Mouse (Mus musculus) neural tube, embryonic 11.5 days (tissue): ENCODE results near the gene Hyal1. TPM values are rescaled to one million over a fixed set of nuclear protein-coding genes. Genes with fewer than 3 reads are reported as not detected.

ENCODE experiments used
- ATAC-seq: fragments of 200-750 bp; cut with Nextera tagmentation; 2 replicates; pipeline ENCODE4 v1.8.0; 2017; ENCODE audit warnings: moderate number of reproducible peaks, mild to moderate bottlenecking, moderate TSS enrichment, moderate library complexity; ENCODE audit not compliant: insufficient read depth, low FRiP score, low TSS enrichment
- DNase-seq: peaks from one replicate; pipeline ENCODE4 v3.0.0-alpha.2; 2015; ENCODE audit warnings: low spot score
- H3K27ac ChIP-seq: fragments of 300-500 bp; sonication (generic); 2 replicates; pipeline ENCODE4 v1.5.1; 2014; ENCODE audit warnings: low read depth, mild to moderate bottlenecking, low read length
- H3K27me3 ChIP-seq: fragments of 300-500 bp; sonication (generic); 2 replicates; pipeline ENCODE4 v1.6.1; 2014; ENCODE audit warnings: mild to moderate bottlenecking, low read length, mixed read lengths; ENCODE audit not compliant: control insufficient read depth, insufficient read depth
- H3K36me3 ChIP-seq: fragments of 300-500 bp; sonication (generic); 2 replicates; pipeline ENCODE4 v1.6.1; 2014; ENCODE audit warnings: mild to moderate bottlenecking, low read length, moderate library complexity, mixed read lengths; ENCODE audit not compliant: control insufficient read depth, insufficient read depth
- H3K4me1 ChIP-seq: fragments of 300-500 bp; sonication (generic); 2 replicates; pipeline ENCODE4 v1.6.1; 2014; ENCODE audit warnings: low read length, mixed read lengths; ENCODE audit not compliant: control insufficient read depth, insufficient read depth
- H3K4me2 ChIP-seq: fragments of 300-500 bp; sonication (generic); 2 replicates; pipeline ENCODE4 v1.6.1; 2014; ENCODE audit warnings: low read depth, mild to moderate bottlenecking, moderate library complexity
- H3K4me3 ChIP-seq: fragments of 300-500 bp; sonication (generic); 2 replicates; pipeline ENCODE4 v1.5.1; 2014; ENCODE audit warnings: low read depth, low read length
- H3K9ac ChIP-seq: fragments of 300-500 bp; sonication (generic); 2 replicates; pipeline ENCODE4 v1.6.1; 2014; ENCODE audit warnings: mild to moderate bottlenecking, low read length
- H3K9me3 ChIP-seq: fragments of 300-500 bp; sonication (generic); 2 replicates; pipeline ENCODE4 v1.6.1; 2016; ENCODE audit warnings: low read length; ENCODE audit not compliant: control insufficient read depth
- WGBS: fragments of 180-500 bp; shearing (Covaris S2); extraction: QIAGEN DNeasy Blood & Tissue Kit; methylation state at CpG from one replicate; pipeline ENCODE4 v1.1.7; 2014; 5-methylcytosine and 5-hydroxymethylcytosine counted together
- polyA plus RNA-seq: library from polyadenylated mRNA; unstranded; fragments of >200 nt; fragmentation: Nextera tagmentation; extraction: Ambion mirVana; gene quantifications from 2 replicates; pipeline ENCODE4 v1.2.1, GENCODE M21; 2014

The Hyal1 gene
- polyA plus RNA-seq, 1 experiment from 2014 or later, result 4.0 TPM

DNA sequence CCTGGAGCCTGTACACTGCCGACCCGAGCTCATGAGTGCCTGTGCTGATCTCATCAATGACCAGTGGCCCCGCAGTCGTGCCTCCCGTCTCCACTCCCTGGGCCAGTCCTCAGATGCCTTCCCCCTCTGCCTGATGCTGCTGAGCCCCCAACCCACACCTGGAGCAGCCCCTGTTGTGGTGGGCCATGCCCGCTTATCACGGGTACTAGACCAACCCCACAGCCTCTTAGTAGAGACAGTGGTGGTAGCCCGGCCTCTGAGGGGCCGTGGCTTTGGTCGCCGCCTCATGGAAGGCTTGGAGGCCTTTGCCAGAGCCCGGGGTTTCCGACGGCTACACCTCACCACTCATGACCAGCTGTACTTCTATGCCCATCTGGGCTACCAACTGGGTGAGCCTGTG is 6.4 kb downstream of the Hyal1 start:
- WGBS, result 90% methylated on average over 14 of the region's 14 CpGs
- DNase-seq (no peak), ATAC-seq (no peak)
- Histone ChIP-seq H3K4me2 (no peak overlapping the region), H3K27me3 (no peaks in the 10 kb centered on the region), H3K27ac (no peak overlapping the region), H3K4me1 (peaks cover 11% of the 10 kb centered on the region), H3K9me3 (no peaks in the 10 kb centered on the region), H3K9ac (no peak overlapping the region), H3K4me3 (no peak overlapping the region), H3K36me3 (no peaks in the 10 kb centered on the region)

DNA sequence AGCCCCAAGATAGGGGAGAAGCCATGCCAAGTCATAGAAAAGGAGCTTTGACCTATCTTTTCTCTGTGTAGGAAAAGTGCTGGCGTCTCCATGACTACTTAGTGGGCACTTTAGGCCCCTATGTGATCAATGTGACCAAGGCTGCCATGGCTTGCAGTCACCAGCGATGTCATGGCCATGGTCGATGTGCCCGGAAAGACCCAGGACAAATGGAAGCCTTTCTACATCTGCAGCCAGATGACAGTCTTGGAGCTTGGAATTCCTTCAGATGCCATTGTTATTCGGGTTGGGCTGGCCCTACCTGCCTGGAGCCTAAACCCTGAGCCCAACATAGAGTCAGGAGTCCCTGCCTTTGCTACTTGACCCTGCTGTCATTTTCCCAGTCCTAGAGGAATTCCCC is 9.8 kb downstream of the Hyal1 start:
- Histone ChIP-seq H3K27ac (no peak overlapping the region), H3K36me3 (peaks cover 4% of the 10 kb centered on the region), H3K4me3 (no peak overlapping the region), H3K9ac (no peak overlapping the region), H3K4me1 (peaks cover 6% of the 10 kb centered on the region), H3K9me3 (no peaks in the 10 kb centered on the region), H3K4me2 (no peak overlapping the region), H3K27me3 (no peaks in the 10 kb centered on the region)
- WGBS, result 96% methylated on average over 5 of the region's 5 CpGs
- no peak for DNase-seq
- ATAC-seq, result no peak

GRCm38 (mm10) chr9:107586974-107587832 is 10.5 kb downstream of the Hyal1 start, which contains the start of gene Ifrd2:
Ifrd2 (plus strand) TSS chr9:107587642.
- Histone ChIP-seq H3K36me3 (peaks cover 8% of the 10 kb centered on the region), H3K4me2 (peak within 1 kb of the TSS; percentile 89), H3K4me1 (peaks cover 6% of the 10 kb centered on the region), H3K9me3 (no peaks in the 10 kb centered on the region), H3K27ac (peak within 1 kb of the TSS; percentile 53; the same call in 1 of the 2 replicates), H3K27me3 (no peaks in the 10 kb centered on the region), H3K4me3 (peak within 1 kb of the TSS; percentile 78), H3K9ac (peak within 1 kb of the TSS; percentile 57)
- 13% methylated on average over 46 of the region's 46 CpGs for WGBS
- peak; percentile 96 for ATAC-seq
- DNase-seq, result peak; percentile 95

GRCm38 (mm10) chr9:107587833-107588639 is 11.3 kb downstream of the Hyal1 start:
- Histone ChIP-seq H3K27ac (peak overlapping the region; percentile 53; the same call in 1 of the 2 replicates), H3K4me1 (peaks cover 6% of the 10 kb centered on the region), H3K36me3 (peaks cover 12% of the 10 kb centered on the region), H3K4me2 (peak overlapping the region; percentile 89), H3K9ac (peak overlapping the region; percentile 57), H3K27me3 (no peaks in the 10 kb centered on the region), H3K9me3 (no peaks in the 10 kb centered on the region), H3K4me3 (peak overlapping the region; percentile 78)
- ATAC-seq, result peak; percentile 50
- no peak for DNase-seq
- 6% methylated on average over 33 of the region's 33 CpGs for WGBS

- ATAC-seq (no peak), DNase-seq (no peak)
- Histone ChIP-seq H3K9ac (no peak overlapping the region), H3K36me3 (peaks cover 14% of the 10 kb centered on the region), H3K4me1 (peaks cover 6% of the 10 kb centered on the region), H3K4me2 (no peak overlapping the region), H3K4me3 (no peak overlapping the region), H3K9me3 (no peaks in the 10 kb centered on the region), H3K27ac (no peak overlapping the region), H3K27me3 (no peaks in the 10 kb centered on the region)
- WGBS, result 90% methylated on average over 25 of the region's 25 CpGs
Observed at GRCm38 (mm10) chr9:107590058-107590772, 13.5 kb downstream of the Hyal1 start.

- H3K4me1 ChIP-seq, result peaks cover 6% of the 10 kb centered on the region
- H3K9ac ChIP-seq, result no peak overlapping the region
- no peak overlapping the region for H3K4me3 ChIP-seq
- H3K4me2 ChIP-seq, result no peak overlapping the region
- peaks cover 14% of the 10 kb centered on the region for H3K36me3 ChIP-seq
- DNase-seq (no peak), ATAC-seq (no peak)
- 94% methylated on average over 6 of the region's 6 CpGs for WGBS
- no peak overlapping the region for H3K27ac ChIP-seq
- no peaks in the 10 kb centered on the region for H3K9me3 ChIP-seq
- H3K27me3 ChIP-seq, result no peaks in the 10 kb centered on the region
Observed at GRCm38 (mm10) chr9:107590773-107591060, 14.0 kb downstream of the Hyal1 start.

DNA sequence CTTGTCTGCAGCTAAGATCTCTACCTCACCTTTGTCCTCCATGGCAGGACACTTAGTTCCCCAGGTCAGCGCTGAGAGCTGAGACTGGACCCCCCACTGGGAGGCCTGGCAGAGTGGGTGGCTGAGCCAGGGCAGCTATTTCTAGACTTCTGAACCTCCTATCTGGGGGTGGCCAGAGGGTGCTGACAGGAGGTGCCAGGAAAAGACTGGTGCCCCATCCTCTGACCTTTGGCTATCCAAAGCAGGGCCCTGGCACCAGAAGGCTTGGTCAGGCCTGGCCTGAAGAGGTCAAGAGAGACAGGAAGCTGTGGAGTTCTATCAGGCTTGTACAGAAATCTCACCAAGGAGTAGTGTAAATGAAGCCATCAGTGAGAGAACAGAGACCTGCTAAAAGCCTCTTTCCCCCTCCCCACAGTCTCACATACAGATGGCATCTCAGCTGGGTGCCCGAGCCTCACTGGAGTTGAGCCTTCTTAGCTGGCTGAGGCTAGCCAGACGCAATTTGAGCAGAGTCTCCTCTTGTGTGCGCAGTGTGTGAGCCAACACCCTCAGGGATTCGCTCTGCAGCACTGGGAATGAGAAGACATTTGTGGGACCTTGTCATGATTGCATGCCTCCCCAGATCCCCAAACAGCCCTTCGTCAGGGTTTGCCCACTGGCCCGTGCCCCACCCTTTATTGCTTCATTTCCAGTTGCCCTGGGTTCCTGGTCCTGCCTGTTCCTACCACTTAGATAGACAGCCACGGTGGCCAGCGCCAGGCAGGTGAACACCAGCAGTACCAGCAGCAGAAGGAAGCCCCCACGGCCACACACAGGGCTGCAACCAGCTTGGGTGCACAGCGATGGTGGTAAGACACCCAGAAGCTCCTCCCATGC is 16.6 kb downstream of the Hyal1 start:
- H3K4me3 ChIP-seq, result no peak overlapping the region
- ATAC-seq, result no peak
- WGBS, result 79% methylated on average over 11 of the region's 11 CpGs
- H3K36me3 ChIP-seq, result peaks cover 14% of the 10 kb centered on the region
- H3K4me1 ChIP-seq, result peaks cover 3% of the 10 kb centered on the region
- H3K9ac ChIP-seq, result no peak overlapping the region
- no peak overlapping the region for H3K4me2 ChIP-seq
- H3K27ac ChIP-seq, result no peak overlapping the region
- no peak for DNase-seq
- no peaks in the 10 kb centered on the region for H3K9me3 ChIP-seq
- H3K27me3 ChIP-seq, result no peaks in the 10 kb centered on the region
